Mouse (Mus musculus): ENCODE data around the gene Zfp287. TPM values are rescaled to one million over a fixed set of nuclear protein-coding genes. Genes with fewer than 3 reads are reported as not detected.
"Not testable (repeated sequence)": the region's sequence is repeated elsewhere in the genome, so short reads cannot be mapped to it uniquely, and the experiment has no call there.

Gene Zfp287
- polyA plus RNA-seq, 1 experiment: 1.2 TPM

DNA sequence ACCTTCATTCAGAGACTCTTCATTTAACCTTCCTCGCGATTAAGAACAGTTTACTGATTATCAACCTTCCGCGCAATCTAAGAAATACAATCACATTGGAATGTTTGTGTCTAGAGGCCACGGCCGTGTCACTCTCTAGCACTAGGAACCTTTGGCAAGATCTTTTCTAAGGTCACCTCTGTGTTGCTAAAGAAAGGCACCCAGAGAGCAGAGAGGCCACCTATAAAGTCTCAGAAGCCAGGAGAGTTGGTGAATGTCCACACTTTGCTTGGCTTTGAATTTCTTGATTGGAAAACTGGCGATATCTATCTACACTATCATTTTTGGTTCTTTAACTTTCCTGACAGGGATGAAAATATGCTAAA, 25.4 kb upstream of the Zfp287 start:
- no peak for TF ChIP-seq MAX (IDR thresholded peaks at IDR 0.05)
- no peak for TF ChIP-seq FOSL1 (IDR thresholded peaks at IDR 0.05; ENCODE audit: insufficient read depth, low read length, poor library complexity, severe bottlenecking)
- no peak for TF ChIP-seq MYOD1 (IDR thresholded peaks at IDR 0.05; ENCODE audit: control insufficient read depth, insufficient read length, low read depth)
- TF ChIP-seq USF1 (IDR thresholded peaks at IDR 0.05; ENCODE audit: low read depth): no peak
- TF ChIP-seq MYOG (IDR thresholded peaks at IDR 0.05; ENCODE audit: control insufficient read depth, extremely low read depth, insufficient read length): no peak
- TF ChIP-seq CEBPB (IDR thresholded peaks at IDR 0.05; ENCODE audit: low read depth): no peak
- no peak for TF ChIP-seq CTCF (IDR thresholded peaks at IDR 0.05; ENCODE audit: control insufficient read depth, insufficient read depth, insufficient read length)
- no peaks in the 10 kb centered on the region for H3K27me3 ChIP-seq (ENCODE audit: control insufficient read depth, insufficient read depth, insufficient read length)
- no peaks in the 10 kb centered on the region for H3K79me2 ChIP-seq (ENCODE audit: control insufficient read depth, insufficient read depth)
- no peaks in the 10 kb centered on the region for H3K79me3 ChIP-seq (ENCODE audit: low read depth)
- H3K36me3 ChIP-seq (ENCODE audit: control insufficient read depth, insufficient read depth): no peaks in the 10 kb centered on the region
- H3K4me3 ChIP-seq (ENCODE audit: insufficient read depth, poor library complexity, severe bottlenecking): no peak overlapping the region
- H3ac ChIP-seq (ENCODE audit: control insufficient read depth, insufficient read length, low read depth): no peak overlapping the region

DNA sequence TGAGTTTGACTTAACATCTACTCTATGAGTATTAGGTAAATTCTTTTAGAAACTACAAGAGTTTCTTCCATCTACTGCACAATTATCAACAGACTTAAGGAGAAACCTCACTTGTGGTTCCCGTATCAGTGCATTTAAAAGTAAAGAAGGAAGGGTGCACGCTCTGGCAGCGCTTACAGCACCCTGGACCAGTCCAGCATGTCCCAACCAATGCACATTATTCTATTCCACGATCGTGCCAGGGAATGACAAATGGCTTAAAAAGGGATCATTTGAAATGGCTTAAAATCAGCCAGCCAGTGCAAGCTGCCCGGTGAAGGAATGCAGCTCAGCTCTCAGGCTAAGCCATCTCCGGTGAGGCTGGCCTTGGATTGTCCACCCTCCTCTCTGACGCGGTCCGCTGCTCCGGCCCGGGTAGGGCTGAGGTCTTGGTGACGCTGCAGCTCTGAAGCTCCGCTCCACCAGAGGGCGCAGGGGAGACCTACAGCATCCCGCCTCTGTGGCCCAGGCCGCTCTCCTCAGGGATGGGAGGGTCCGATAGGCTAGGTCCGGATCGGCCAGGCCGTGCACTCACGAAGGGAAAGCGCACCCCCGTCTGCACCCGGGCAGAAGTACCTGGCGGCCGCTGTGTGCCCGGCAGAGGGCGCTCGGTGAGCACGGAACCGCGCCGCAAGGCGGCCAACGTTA, 24.9 kb upstream of the Zfp287 start:
- no peaks in the 10 kb centered on the region for H3K79me2 ChIP-seq (ENCODE audit: control insufficient read depth, insufficient read depth)
- TF ChIP-seq MYOD1 (IDR thresholded peaks at IDR 0.05; ENCODE audit: control insufficient read depth, insufficient read length, low read depth) (no peak), MYOG (IDR thresholded peaks at IDR 0.05; ENCODE audit: control insufficient read depth, extremely low read depth, insufficient read length) (no peak), FOSL1 (IDR thresholded peaks at IDR 0.05; ENCODE audit: insufficient read depth, low read length, poor library complexity, severe bottlenecking) (no peak), CEBPB (IDR thresholded peaks at IDR 0.05; ENCODE audit: low read depth) (no peak), CTCF (IDR thresholded peaks at IDR 0.05; ENCODE audit: control insufficient read depth, insufficient read depth, insufficient read length) (peak; percentile 96), USF1 (IDR thresholded peaks at IDR 0.05; ENCODE audit: low read depth) (no peak), MAX (IDR thresholded peaks at IDR 0.05) (no peak)
- H3K79me3 ChIP-seq (ENCODE audit: low read depth): no peaks in the 10 kb centered on the region
- no peaks in the 10 kb centered on the region for H3K36me3 ChIP-seq (ENCODE audit: control insufficient read depth, insufficient read depth)
- H3K27me3 ChIP-seq (ENCODE audit: control insufficient read depth, insufficient read depth, insufficient read length): no peaks in the 10 kb centered on the region
- H3K4me3 ChIP-seq (ENCODE audit: insufficient read depth, poor library complexity, severe bottlenecking): no peak overlapping the region
- no peak overlapping the region for H3ac ChIP-seq (ENCODE audit: control insufficient read depth, insufficient read length, low read depth)

DNA sequence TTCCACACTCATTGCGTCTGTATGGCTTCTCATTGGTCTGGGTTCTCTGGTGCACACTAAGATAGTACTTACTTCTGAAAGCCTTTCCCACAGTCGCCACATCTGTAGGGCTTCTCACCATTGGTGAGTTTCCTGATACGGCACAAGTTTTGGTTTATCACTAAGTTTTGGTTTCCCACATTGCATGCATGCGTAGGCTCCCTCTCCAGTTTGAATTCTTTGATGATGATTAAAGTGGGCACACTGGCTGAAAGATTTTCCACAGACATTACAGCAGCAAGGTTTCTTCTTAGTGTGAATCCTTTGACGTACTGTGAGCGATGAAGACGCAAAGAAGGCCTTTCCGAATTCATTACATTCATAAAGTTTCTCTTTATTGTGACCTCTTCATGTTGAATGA, 21.1 kb upstream of the Zfp287 start, which contains the start of gene Gm10428:
TSS of gene Gm10428 (plus strand) at position 321 of the 400 bp plus-strand sequence.
- no peaks in the 10 kb centered on the region for H3K27me3 ChIP-seq (ENCODE audit: control insufficient read depth, insufficient read depth, insufficient read length)
- H3K4me3 ChIP-seq (ENCODE audit: insufficient read depth, poor library complexity, severe bottlenecking): no peak within 1 kb of the TSS
- no peaks in the 10 kb centered on the region for H3K79me3 ChIP-seq (ENCODE audit: low read depth)
- H3K79me2 ChIP-seq (ENCODE audit: control insufficient read depth, insufficient read depth): no peaks in the 10 kb centered on the region
- no peak within 1 kb of the TSS for H3ac ChIP-seq (ENCODE audit: control insufficient read depth, insufficient read length, low read depth)
- no peaks in the 10 kb centered on the region for H3K36me3 ChIP-seq (ENCODE audit: control insufficient read depth, insufficient read depth)
- TF ChIP-seq USF1 (IDR thresholded peaks at IDR 0.05; ENCODE audit: low read depth): no peak
- no peak for TF ChIP-seq FOSL1 (IDR thresholded peaks at IDR 0.05; ENCODE audit: insufficient read depth, low read length, poor library complexity, severe bottlenecking)
- TF ChIP-seq MYOD1 (IDR thresholded peaks at IDR 0.05; ENCODE audit: control insufficient read depth, insufficient read length, low read depth): no peak
- TF ChIP-seq MYOG (IDR thresholded peaks at IDR 0.05; ENCODE audit: control insufficient read depth, extremely low read depth, insufficient read length): no peak
- TF ChIP-seq CEBPB (IDR thresholded peaks at IDR 0.05; ENCODE audit: low read depth): no peak

DNA sequence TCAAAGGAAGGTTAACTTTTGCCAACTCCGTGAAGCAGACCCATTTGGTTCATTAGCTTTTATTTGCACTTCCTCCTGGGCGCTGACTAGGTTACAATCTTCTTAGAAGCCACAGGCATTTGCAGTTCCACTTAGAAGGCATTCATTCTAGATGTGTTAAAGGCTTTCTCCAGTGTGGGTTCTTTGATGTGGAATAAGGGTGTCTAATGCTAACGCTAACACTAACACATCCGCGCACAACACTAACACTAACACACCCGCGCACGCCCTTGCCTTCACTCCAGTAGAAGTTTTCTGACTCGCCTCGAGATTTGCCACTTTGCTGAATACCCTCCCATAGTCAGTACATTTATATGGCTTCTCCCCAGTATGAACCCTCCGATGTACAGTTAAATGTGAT, 20.5 kb upstream of the Zfp287 start:
- Histone ChIP-seq H3K79me3 (ENCODE audit: low read depth) (no peaks in the 10 kb centered on the region), H3K4me3 (ENCODE audit: insufficient read depth, poor library complexity, severe bottlenecking) (no peak overlapping the region), H3K79me2 (ENCODE audit: control insufficient read depth, insufficient read depth) (no peaks in the 10 kb centered on the region), H3K27me3 (ENCODE audit: control insufficient read depth, insufficient read depth, insufficient read length) (no peaks in the 10 kb centered on the region), H3ac (ENCODE audit: control insufficient read depth, insufficient read length, low read depth) (no peak overlapping the region), H3K36me3 (ENCODE audit: control insufficient read depth, insufficient read depth) (no peaks in the 10 kb centered on the region)
- TF ChIP-seq MYOG (IDR thresholded peaks at IDR 0.05; ENCODE audit: control insufficient read depth, extremely low read depth, insufficient read length) (no peak), MAX (IDR thresholded peaks at IDR 0.05) (no peak), USF1 (IDR thresholded peaks at IDR 0.05; ENCODE audit: low read depth) (no peak), MYOD1 (IDR thresholded peaks at IDR 0.05; ENCODE audit: control insufficient read depth, insufficient read length, low read depth) (no peak), CTCF (IDR thresholded peaks at IDR 0.05; ENCODE audit: control insufficient read depth, insufficient read depth, insufficient read length) (no peak), CEBPB (IDR thresholded peaks at IDR 0.05; ENCODE audit: low read depth) (no peak), FOSL1 (IDR thresholded peaks at IDR 0.05; ENCODE audit: insufficient read depth, low read length, poor library complexity, severe bottlenecking) (no peak)

DNA sequence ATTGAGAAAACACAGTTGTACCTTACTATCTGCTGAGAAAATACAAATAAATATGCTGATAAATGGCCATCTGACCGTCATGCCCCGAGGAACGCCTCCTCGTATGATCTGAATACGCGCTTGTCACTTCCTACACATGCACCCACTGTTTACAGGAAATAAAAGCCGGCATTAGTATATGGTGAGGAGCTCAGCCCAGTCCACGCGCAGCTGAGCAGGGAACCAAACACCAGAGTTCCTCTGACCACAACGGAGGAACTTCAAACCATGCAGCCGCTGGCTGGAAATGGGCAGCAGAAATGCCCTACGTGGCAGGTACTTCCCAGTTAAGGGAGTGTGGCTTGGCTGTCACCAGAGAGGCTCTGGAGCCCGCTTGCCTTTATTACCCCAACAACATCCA, 17.7 kb upstream of the Zfp287 start:
- not testable (repeated sequence) for H3K79me2 ChIP-seq (ENCODE audit: control insufficient read depth, insufficient read depth); H3K79me3 ChIP-seq (ENCODE audit: low read depth); H3ac ChIP-seq (ENCODE audit: control insufficient read depth, insufficient read length, low read depth); H3K4me3 ChIP-seq (ENCODE audit: insufficient read depth, poor library complexity, severe bottlenecking); H3K27me3 ChIP-seq (ENCODE audit: control insufficient read depth, insufficient read depth, insufficient read length); H3K36me3 ChIP-seq (ENCODE audit: control insufficient read depth, insufficient read depth)

DNA sequence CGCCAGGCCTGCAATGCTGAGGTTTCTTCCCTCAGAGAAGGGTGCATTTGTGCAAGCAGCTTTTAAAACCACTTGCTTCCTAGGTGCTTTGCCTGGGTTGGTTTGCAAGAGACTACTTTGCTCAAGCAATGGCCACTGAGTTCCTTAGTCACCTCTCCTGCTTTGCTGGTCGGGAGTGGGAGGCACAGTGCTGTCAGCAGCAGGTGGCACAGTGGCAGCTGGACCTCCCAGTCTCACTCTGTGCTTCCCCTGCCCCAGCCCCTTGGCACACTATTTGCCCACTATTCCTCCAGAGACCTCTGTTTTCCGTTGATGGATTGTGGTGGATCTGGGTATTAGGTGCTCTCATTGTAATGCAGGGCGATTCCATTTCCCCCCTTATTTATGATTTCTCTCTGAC, 16.4 kb upstream of the Zfp287 start:
- Histone ChIP-seq H3K79me2 (ENCODE audit: control insufficient read depth, insufficient read depth) (no peaks in the 10 kb centered on the region), H3K36me3 (ENCODE audit: control insufficient read depth, insufficient read depth) (no peaks in the 10 kb centered on the region), H3K4me3 (ENCODE audit: insufficient read depth, poor library complexity, severe bottlenecking) (no peak overlapping the region), H3ac (ENCODE audit: control insufficient read depth, insufficient read length, low read depth) (no peak overlapping the region), H3K79me3 (ENCODE audit: low read depth) (no peaks in the 10 kb centered on the region), H3K27me3 (ENCODE audit: control insufficient read depth, insufficient read depth, insufficient read length) (no peaks in the 10 kb centered on the region)
- TF ChIP-seq MAX (IDR thresholded peaks at IDR 0.05) (no peak), CEBPB (IDR thresholded peaks at IDR 0.05; ENCODE audit: low read depth) (no peak), USF1 (IDR thresholded peaks at IDR 0.05; ENCODE audit: low read depth) (no peak), FOSL1 (IDR thresholded peaks at IDR 0.05; ENCODE audit: insufficient read depth, low read length, poor library complexity, severe bottlenecking) (no peak), MYOD1 (IDR thresholded peaks at IDR 0.05; ENCODE audit: control insufficient read depth, insufficient read length, low read depth) (no peak), MYOG (IDR thresholded peaks at IDR 0.05; ENCODE audit: control insufficient read depth, extremely low read depth, insufficient read length) (no peak), CTCF (IDR thresholded peaks at IDR 0.05; ENCODE audit: control insufficient read depth, insufficient read depth, insufficient read length) (no peak)
